Mouse (Mus musculus) midbrain, embryonic 10.5 days (tissue): ENCODE measurements around the gene Capn9. TPM values are rescaled to one million over a fixed set of nuclear protein-coding genes. Genes with fewer than 3 reads are reported as not detected.

Source experiments
- DNase-seq: peaks from one replicate; pipeline ENCODE4 v3.0.0-alpha.2; 2017; ENCODE audit warnings: low spot score
- H3K27ac ChIP-seq: fragments of 300-500 bp; sonication (generic); replicated peaks from 2 replicates; pipeline ENCODE4 v1.5.1; 2016; ENCODE audit warnings: mild to moderate bottlenecking
- H3K27me3 ChIP-seq: fragments of 300-500 bp; sonication (generic); 2 replicates; pipeline ENCODE4 v1.6.1; 2016; ENCODE audit warnings: low read depth, mild to moderate bottlenecking; ENCODE audit not compliant: poor library complexity, severe bottlenecking
- H3K36me3 ChIP-seq: fragments of 300-500 bp; sonication (generic); 2 replicates; pipeline ENCODE4 v1.6.1; 2016; ENCODE audit warnings: mild to moderate bottlenecking, moderate library complexity
- H3K4me1 ChIP-seq: fragments of 300-500 bp; sonication (generic); 2 replicates; pipeline ENCODE4 v1.6.1; 2016
- H3K4me3 ChIP-seq: fragments of 300-500 bp; sonication (generic); 2 replicates; pipeline ENCODE4 v1.5.1; 2016; ENCODE audit warnings: mild to moderate bottlenecking, moderate library complexity
- H3K9me3 ChIP-seq: fragments of 300-500 bp; sonication (generic); replicated peaks from 2 replicates; pipeline ENCODE4 v1.6.1; 2016; ENCODE audit warnings: mild to moderate bottlenecking
- WGBS: fragments of 180-500 bp; shearing (Covaris S2); methylation state at CpG from one replicate; pipeline ENCODE4 v1.1.7; 2016; 5-methylcytosine and 5-hydroxymethylcytosine counted together
- polyA plus RNA-seq: library from polyadenylated mRNA; unstranded; fragments of >200 nt; fragmentation: Nextera tagmentation; extraction: Ambion mirVana; gene quantifications from 2 replicates; pipeline ENCODE4 v1.2.1, GENCODE M21; 2016

Capn9 gene
- polyA plus RNA-seq, 1 experiment from 2014 or later, result not detected

GRCm38 (mm10) chr8:124630891-124631290 is 55.0 kb downstream of the Capn9 start:
- H3K27me3 ChIP-seq, result no peaks in the 10 kb centered on the region
- peaks cover 16% of the 10 kb centered on the region for H3K4me1 ChIP-seq
- H3K36me3 ChIP-seq, result peaks cover 3% of the 10 kb centered on the region
- no peaks in the 10 kb centered on the region for H3K9me3 ChIP-seq
- DNase-seq, result no peak
- H3K4me3 ChIP-seq, result no peak overlapping the region
- 81% methylated on average over 4 of the region's 4 CpGs for WGBS
- H3K27ac ChIP-seq, result no peak overlapping the region

DNA sequence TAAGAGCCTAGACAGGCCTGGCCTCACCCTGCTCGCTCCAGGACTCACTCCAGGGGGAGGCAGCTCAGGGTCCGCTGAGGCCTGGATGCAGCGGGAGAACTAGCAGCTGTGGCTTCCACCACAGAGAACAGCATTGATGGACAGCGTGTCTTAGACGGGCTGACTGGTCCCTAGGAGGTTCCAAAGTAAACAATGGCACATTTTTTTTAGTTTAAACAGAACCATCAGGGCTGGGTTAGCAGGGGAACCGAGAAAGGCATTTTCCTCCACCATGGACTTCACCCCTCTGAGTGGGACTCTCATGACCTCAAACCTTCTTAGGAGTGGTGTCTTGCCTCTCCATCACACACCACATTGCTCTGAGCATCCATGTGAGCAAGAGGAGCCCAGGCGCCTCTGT is 56.1 kb downstream of the Capn9 start:
- no peaks in the 10 kb centered on the region for H3K9me3 ChIP-seq
- H3K4me1 ChIP-seq, result peaks cover 16% of the 10 kb centered on the region
- WGBS, result 50% methylated on average over 7 of the region's 7 CpGs
- peaks cover 14% of the 10 kb centered on the region for H3K36me3 ChIP-seq
- no peak overlapping the region for H3K4me3 ChIP-seq
- DNase-seq, result no peak
- H3K27ac ChIP-seq, result peak overlapping the region; percentile 50
- no peaks in the 10 kb centered on the region for H3K27me3 ChIP-seq

GRCm38 (mm10) chr8:124633001-124633703 is 57.2 kb downstream of the Capn9 start:
- H3K4me3 ChIP-seq, result no peak overlapping the region
- no peak overlapping the region for H3K27ac ChIP-seq
- H3K36me3 ChIP-seq, result peaks cover 26% of the 10 kb centered on the region
- DNase-seq, result no peak
- H3K27me3 ChIP-seq, result no peaks in the 10 kb centered on the region
- 88% methylated on average over 14 of the region's 14 CpGs for WGBS
- H3K9me3 ChIP-seq, result no peaks in the 10 kb centered on the region
- H3K4me1 ChIP-seq, result peaks cover 16% of the 10 kb centered on the region

- no peak overlapping the region for H3K27ac ChIP-seq
- peaks cover 41% of the 10 kb centered on the region for H3K36me3 ChIP-seq
- no peaks in the 10 kb centered on the region for H3K9me3 ChIP-seq
- no peaks in the 10 kb centered on the region for H3K27me3 ChIP-seq
- DNase-seq, result no peak
- H3K4me1 ChIP-seq, result peaks cover 16% of the 10 kb centered on the region
- no peak overlapping the region for H3K4me3 ChIP-seq
- whole genome bisulfite sequencing, result 89% methylated on average over 13 of the region's 13 CpGs
Measured at GRCm38 (mm10) chr8:124634411-124635246, 58.7 kb downstream of the Capn9 start.

DNA sequence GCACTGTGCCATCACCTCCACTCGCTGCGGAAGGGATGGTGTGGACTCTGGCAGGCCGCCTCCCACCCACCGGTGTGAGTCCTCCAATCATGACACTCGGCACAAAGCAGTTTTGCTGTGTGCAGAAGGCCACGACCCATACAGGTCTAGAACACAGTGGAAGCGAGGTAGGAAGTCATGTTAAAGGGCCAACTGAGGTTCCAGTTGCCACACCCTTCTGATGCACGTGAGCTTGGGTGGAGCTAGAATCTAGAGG is 59.3 kb downstream of the Capn9 start:
- DNase-seq, result no peak
- Histone ChIP-seq H3K4me1 (peaks cover 16% of the 10 kb centered on the region), H3K9me3 (no peaks in the 10 kb centered on the region), H3K4me3 (no peak overlapping the region), H3K27me3 (no peaks in the 10 kb centered on the region), H3K36me3 (peaks cover 43% of the 10 kb centered on the region), H3K27ac (no peak overlapping the region)
- 86% methylated on average over 8 of the region's 8 CpGs for WGBS

GRCm38 (mm10) chr8:124641599-124641998 is 65.7 kb downstream of the Capn9 start:
- DNase-seq, result no peak
- H3K9me3 ChIP-seq, result no peaks in the 10 kb centered on the region
- H3K36me3 ChIP-seq, result peaks cover 53% of the 10 kb centered on the region
- H3K27ac ChIP-seq, result no peak overlapping the region
- no peaks in the 10 kb centered on the region for H3K27me3 ChIP-seq
- H3K4me3 ChIP-seq, result no peak overlapping the region
- H3K4me1 ChIP-seq, result 0 out of 2 replicates have a peak, but pooled peaks cover 4% of the 10 kb centered on the region
- 94% methylated on average over 8 of the region's 8 CpGs for WGBS

DNA sequence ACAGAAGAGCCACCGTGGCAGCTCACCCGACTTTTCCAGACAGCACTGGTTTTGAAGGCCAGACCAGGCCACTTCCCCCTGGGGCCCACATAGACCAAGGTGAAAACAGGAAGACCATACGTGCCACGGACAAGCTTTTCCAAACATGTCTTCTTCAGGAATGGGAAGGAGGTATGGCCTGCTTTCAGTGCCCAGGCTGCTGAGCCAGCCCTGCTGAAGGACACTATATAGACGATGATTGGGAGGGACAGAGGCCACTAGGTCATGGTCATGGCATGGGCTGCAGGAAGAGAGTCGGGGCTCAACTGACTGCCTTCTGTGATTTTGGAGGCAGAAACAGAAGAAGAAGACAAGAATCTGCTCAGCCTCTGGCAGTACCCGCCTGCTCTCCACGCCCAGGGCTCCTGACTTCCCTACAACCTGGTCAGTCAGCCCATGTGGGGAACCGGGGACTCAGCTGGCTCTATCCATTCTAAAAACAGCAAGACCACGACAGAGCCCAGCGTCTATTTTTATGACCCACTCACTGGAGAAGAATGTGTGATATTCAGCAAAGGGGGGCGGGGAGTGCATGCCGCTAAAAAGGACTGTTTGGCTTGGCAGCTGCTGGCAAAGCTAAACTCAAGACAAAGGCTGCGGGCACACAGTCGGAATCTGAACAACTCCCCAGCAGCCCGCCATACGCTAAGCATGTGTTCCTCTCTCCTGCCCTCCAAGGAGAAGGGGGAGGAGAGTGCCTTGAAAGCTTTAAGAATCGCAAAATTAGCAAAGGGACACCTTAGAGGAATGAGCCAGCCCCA is 67.8 kb downstream of the Capn9 start:
- Histone ChIP-seq H3K4me3 (no peak overlapping the region), H3K27ac (peak overlapping the region; percentile 52; the same call in 1 of the 2 replicates), H3K36me3 (peaks cover 31% of the 10 kb centered on the region), H3K4me1 (peaks cover 13% of the 10 kb centered on the region), H3K27me3 (no peaks in the 10 kb centered on the region), H3K9me3 (no peaks in the 10 kb centered on the region)
- no peak for DNase-seq
- WGBS, result 88% methylated on average over 18 of the region's 18 CpGs

DNA sequence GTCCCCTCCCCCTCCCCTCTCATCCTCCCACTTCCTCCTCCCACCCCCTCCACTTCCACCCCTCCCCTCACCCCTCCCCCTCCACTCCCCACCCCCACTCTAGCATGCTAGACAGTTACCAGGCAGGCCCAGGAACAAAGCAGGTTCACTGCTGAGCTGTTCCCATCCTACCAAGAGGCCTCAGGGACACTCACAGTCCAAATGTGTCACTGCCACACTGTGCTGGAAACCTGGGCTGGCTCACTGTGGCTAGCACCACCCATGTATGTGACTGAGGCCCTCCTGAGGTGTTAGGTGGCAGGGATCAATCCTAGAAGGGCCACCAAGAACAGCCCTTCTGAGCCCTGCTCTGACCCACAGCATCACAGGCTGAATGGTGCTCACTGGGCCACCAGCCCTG is 72.4 kb downstream of the Capn9 start:
- no peaks in the 10 kb centered on the region for H3K9me3 ChIP-seq
- H3K27ac ChIP-seq, result peak overlapping the region; percentile 76
- H3K4me3 ChIP-seq, result no peak overlapping the region
- H3K4me1 ChIP-seq, result peaks cover 24% of the 10 kb centered on the region
- peaks cover 30% of the 10 kb centered on the region for H3K36me3 ChIP-seq
- no peaks in the 10 kb centered on the region for H3K27me3 ChIP-seq
- DNase-seq, result no peak

GRCm38 (mm10) chr8:124651776-124652175 is 75.9 kb downstream of the Capn9 start:
- Histone ChIP-seq H3K9me3 (no peaks in the 10 kb centered on the region), H3K4me3 (no peak overlapping the region), H3K27me3 (no peaks in the 10 kb centered on the region), H3K4me1 (peaks cover 36% of the 10 kb centered on the region), H3K27ac (no peak overlapping the region), H3K36me3 (peaks cover 37% of the 10 kb centered on the region)
- WGBS, result 92% methylated on average over 20 of the region's 20 CpGs
- no peak for DNase-seq

- DNase-seq, result no peak
- H3K36me3 ChIP-seq, result peaks cover 38% of the 10 kb centered on the region
- H3K9me3 ChIP-seq, result no peaks in the 10 kb centered on the region
- peaks cover 36% of the 10 kb centered on the region for H3K4me1 ChIP-seq
- no peak overlapping the region for H3K4me3 ChIP-seq
- H3K27ac ChIP-seq, result no peak overlapping the region
- WGBS, result 37% methylated on average over 4 of the region's 4 CpGs
- no peaks in the 10 kb centered on the region for H3K27me3 ChIP-seq
Measured at GRCm38 (mm10) chr8:124652546-124652945, 76.6 kb downstream of the Capn9 start.

DNA sequence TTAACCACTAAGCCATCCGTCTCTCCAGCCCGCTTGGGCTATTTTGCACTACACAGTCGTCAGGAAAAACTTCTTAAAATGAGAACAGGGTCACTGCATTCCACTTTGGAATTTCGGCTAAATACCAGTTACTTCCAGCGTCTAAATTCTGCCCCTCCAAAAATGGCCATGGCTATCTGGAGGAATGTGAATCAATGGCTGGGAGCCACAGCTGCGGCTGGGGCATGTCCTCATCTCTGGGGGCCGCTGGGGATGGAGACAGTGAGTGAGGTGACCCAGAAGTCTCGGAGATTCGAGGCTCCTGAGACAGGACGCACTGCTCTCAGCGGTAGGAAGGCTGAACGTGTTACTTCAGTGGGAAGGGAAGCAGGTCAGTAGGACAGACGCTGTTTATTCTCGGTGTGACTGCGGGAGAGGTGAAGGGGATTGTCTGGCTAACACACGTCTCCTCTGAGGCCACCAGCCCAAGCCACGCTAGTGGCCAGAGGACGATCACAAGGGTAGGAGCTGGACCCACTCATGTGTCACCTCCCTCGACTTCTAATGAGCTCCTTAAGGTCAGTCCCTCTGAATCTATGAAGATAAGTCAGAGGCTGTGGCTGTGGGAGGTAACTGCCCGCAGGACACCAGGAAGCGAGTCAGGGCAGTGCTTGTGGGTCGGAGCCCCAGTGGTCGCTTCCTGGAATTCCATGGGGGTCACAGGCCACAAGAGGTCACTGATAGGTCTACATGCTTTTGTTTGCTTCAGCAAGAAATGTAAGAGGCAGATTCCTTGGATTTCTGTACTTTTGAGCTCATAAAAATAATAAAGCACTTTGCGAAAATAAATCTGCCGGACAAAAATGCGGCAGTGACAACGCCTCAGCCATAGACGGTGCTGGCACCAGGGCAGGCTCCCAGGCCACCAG is 77.9 kb downstream of the Capn9 start:
- DNase-seq, result no peak
- Histone ChIP-seq H3K27ac (no peak overlapping the region), H3K4me3 (no peak overlapping the region), H3K9me3 (no peaks in the 10 kb centered on the region), H3K36me3 (peaks cover 40% of the 10 kb centered on the region), H3K4me1 (peaks cover 26% of the 10 kb centered on the region), H3K27me3 (no peaks in the 10 kb centered on the region)
- WGBS, result 67% methylated on average over 28 of the region's 28 CpGs

GRCm38 (mm10) chr8:124657961-124658360 is 82.0 kb downstream of the Capn9 start:
- Histone ChIP-seq H3K4me1 (peaks cover 54% of the 10 kb centered on the region), H3K27me3 (no peaks in the 10 kb centered on the region), H3K4me3 (no peak overlapping the region), H3K27ac (no peak overlapping the region), H3K9me3 (no peaks in the 10 kb centered on the region), H3K36me3 (peaks cover 16% of the 10 kb centered on the region; the same call in 1 of the 2 replicates)
- no peak for DNase-seq
- WGBS, result 89% methylated on average over 7 of the region's 7 CpGs
